Mouse (Mus musculus): ENCODE results near the gene Sgce.
"Not testable (repeated sequence)": the region's sequence is repeated elsewhere in the genome, so short reads cannot be mapped to it uniquely, and the experiment has no call there.

Gene Sgce

DNA sequence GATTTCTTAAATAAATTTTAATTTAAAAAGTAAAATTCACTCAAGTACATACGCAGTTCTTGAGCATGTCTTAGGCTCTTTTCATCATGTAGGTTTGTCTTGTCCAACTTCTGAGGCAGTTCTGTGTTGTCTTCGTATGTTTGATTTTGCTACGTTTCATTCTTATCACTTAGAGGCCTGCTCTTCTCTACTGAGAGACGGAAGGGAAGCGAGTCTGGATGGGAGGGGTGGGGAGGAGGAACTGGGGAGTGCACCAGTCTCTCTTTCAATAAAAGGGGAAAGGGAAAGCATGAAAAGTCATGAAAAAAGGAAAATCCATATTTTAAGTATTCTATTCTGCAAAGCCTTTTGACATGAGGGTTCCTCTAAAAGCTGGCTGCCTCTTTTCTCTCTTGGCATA lies 91.5 kb downstream of the Sgce start:
- no peak for DNase-seq (ENCODE audit: low read depth in 2 of 2, low spot score in 2 of 2)

DNA sequence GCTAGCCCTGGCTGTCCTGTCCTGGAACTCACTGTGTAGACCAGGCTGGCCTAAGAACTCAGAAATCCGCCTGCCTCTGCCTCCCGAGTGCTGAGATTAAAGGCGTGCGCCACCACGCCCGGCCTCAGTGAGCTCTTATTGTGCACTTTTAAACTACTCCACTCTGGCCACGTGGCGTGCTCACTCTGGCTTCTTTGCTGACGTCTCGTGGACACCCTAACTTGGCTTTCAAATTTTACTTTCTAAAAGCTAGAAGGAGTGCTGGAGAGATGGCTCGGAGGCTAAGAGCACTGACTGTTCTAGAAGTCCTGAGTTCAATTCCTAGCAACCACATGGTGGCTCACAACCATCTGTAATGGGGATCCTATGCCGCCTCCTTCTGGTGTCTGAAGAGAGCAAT lies 93.3 kb downstream of the Sgce start:
- not testable (repeated sequence) for DNase-seq (ENCODE audit: low read depth in 2 of 2, low spot score in 2 of 2)

GRCm38 (mm10) chr6:4652596-4653134 lies 94.3 kb downstream of the Sgce start:
- no peak for DNase-seq (ENCODE audit: low read depth in 2 of 2, low spot score in 2 of 2)

- no peak for DNase-seq (ENCODE audit: low read depth in 2 of 2, low spot score in 2 of 2)
These were observed 99.7 kb downstream of the Sgce start for GRCm38 (mm10) chr6:4647351-4647750.

DNA sequence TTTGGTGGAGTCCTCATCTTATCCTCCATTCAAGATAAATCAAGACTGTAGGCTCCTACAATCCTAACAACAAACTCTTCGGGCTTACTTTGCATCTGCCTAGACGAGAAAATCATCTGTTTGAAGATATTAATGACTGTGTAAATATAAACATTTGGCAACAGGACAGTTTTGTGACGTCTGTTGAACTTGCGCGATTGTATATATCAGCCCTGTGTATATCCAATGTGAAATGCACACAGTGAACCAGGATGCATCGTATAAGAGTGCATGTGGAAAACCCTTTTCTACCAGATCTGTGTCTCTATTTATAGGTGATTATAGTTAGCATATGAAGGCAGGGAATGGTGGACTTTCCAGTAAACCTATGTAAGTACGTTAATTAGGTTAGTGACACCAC lies 104.9 kb downstream of the Sgce start:
- DNase-seq (ENCODE audit: low read depth in 2 of 2, low spot score in 2 of 2), result no peak

DNA sequence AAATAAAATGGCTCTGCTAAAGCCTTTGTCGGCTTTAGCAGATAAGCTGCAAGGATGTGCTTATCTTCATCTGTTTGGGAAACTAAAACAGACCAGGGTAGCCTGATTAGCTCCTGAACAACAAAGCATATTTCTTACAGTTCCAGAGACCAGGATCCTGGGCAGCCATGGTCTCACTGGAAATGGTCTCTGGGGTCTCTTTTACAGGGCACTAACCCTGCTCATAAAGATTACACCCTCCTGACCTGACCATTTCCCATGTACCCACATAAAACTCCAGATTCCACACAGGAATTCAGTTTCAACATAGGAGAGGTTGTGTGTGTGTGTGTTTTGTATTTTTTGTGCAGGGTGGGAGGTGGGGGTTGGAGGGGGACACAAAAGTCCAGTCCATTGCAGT lies 112.2 kb downstream of the Sgce start:
- DNase-seq (ENCODE audit: low read depth in 2 of 2, low spot score in 2 of 2), result no peak

- DNase-seq (ENCODE audit: low read depth in 2 of 2, low spot score in 2 of 2), result no peak
These were observed 113.8 kb downstream of the Sgce start for GRCm38 (mm10) chr6:4633189-4633588.

- no peak for DNase-seq (ENCODE audit: low read depth in 2 of 2, low spot score in 2 of 2)
These were observed 115.5 kb downstream of the Sgce start for GRCm38 (mm10) chr6:4631464-4631863.

All from CD8-positive naive resting alpha-beta T cell, adult 2 months (primary cell).